Mouse (Mus musculus): ENCODE measurements around the gene Zfp839.

- TF ChIP-seq USF2 (IDR thresholded peaks at IDR 0.05; ENCODE audit: borderline replicate concordance in 1 of 2, insufficient read depth in 1 of 2, low read depth in 1 of 2, low read length in 2 of 2): no peak
- TF ChIP-seq CTCF (IDR thresholded peaks at IDR 0.05 in 2 of 3, conservative IDR thresholded peaks at IDR 0.05 in 1 of 3; ENCODE audit: control insufficient read depth in 1 of 3, insufficient read depth in 1 of 3, low read depth in 2 of 3, low read length in 3 of 3, poor library complexity in 1 of 3, severe bottlenecking in 1 of 3): no peak
- no peak for TF ChIP-seq MXI1 (IDR thresholded peaks at IDR 0.05; ENCODE audit: low read depth, low read length)
- no peak for TF ChIP-seq POLR2A (IDR thresholded peaks at IDR 0.05; ENCODE audit: control insufficient read depth in 1 of 2, insufficient read depth in 1 of 2, low read depth in 1 of 2, low read length in 2 of 2, poor library complexity in 1 of 2)
- no peak for TF ChIP-seq EP300 (IDR thresholded peaks at IDR 0.05; ENCODE audit: low read depth in 1 of 2, low read length in 2 of 2)
- no peak for TF ChIP-seq CHD1 (IDR thresholded peaks at IDR 0.05; ENCODE audit: low read depth, low read length)
- TF ChIP-seq MAX (IDR thresholded peaks at IDR 0.05; ENCODE audit: low read length): no peak
- TF ChIP-seq TAL1 (IDR thresholded peaks at IDR 0.05; ENCODE audit: low read length): no peak
- no peak for TF ChIP-seq ZNF384 (IDR thresholded peaks at IDR 0.05; ENCODE audit: low read depth, low read length)
- TF ChIP-seq SIN3A (IDR thresholded peaks at IDR 0.05; ENCODE audit: low read length): no peak
- TF ChIP-seq MYC (IDR thresholded peaks at IDR 0.05; ENCODE audit: low read depth, low read length): no peak
- TF ChIP-seq MAFK (IDR thresholded peaks at IDR 0.05; ENCODE audit: borderline replicate concordance, low read depth, low read length): no peak
- no peak for TF ChIP-seq POLR2AphosphoS2 (IDR thresholded peaks at IDR 0.05; ENCODE audit: low read length)
- no peak for TF ChIP-seq TBP (IDR thresholded peaks at IDR 0.05; ENCODE audit: low read depth, low read length)
These were observed 12.2 kb upstream of the Zfp839 start for GRCm38 (mm10) chr12:110837850-110838249.
